Mouse (Mus musculus): ENCODE results near the gene Prrxl1.

The Prrxl1 gene

GRCm38 (mm10) chr14:32628584-32628983 lies 29.4 kb downstream of the Prrxl1 start:
- DNase-seq: no peak

- no peak for DNase-seq
Measured at GRCm38 (mm10) chr14:32632908-32633600, 33.8 kb downstream of the Prrxl1 start.

GRCm38 (mm10) chr14:32634015-32634682 lies 34.9 kb downstream of the Prrxl1 start:
- no peak for DNase-seq

GRCm38 (mm10) chr14:32638485-32638884 lies 39.3 kb downstream of the Prrxl1 start:
- DNase-seq: no peak

- no peak for DNase-seq
Measured at GRCm38 (mm10) chr14:32659781-32660180, 60.6 kb downstream of the Prrxl1 start.

GRCm38 (mm10) chr14:32663099-32663498 lies 63.9 kb downstream of the Prrxl1 start:
- no peak for DNase-seq

- DNase-seq: no peak
Measured at GRCm38 (mm10) chr14:32673178-32673577, 74.0 kb downstream of the Prrxl1 start.

- DNase-seq: no peak
Measured at GRCm38 (mm10) chr14:32678565-32678964, 79.4 kb downstream of the Prrxl1 start.

GRCm38 (mm10) chr14:32681603-32682002 lies 82.4 kb downstream of the Prrxl1 start:
- no peak for DNase-seq

- no peak for DNase-seq
Measured at GRCm38 (mm10) chr14:32682536-32682935, 83.3 kb downstream of the Prrxl1 start.

GRCm38 (mm10) chr14:32683251-32683838 lies 84.1 kb downstream of the Prrxl1 start:
- DNase-seq: peak in 1 of 2 experiments; percentile 27

- no peak for DNase-seq
Measured at GRCm38 (mm10) chr14:32683982-32684734, 85.0 kb downstream of the Prrxl1 start.

- no peak for DNase-seq
Measured at GRCm38 (mm10) chr14:32684735-32685105, 85.5 kb downstream of the Prrxl1 start.

- DNase-seq: peak in 1 of 2 experiments; percentile 2
Measured at GRCm38 (mm10) chr14:32685124-32685826, 86.1 kb downstream of the Prrxl1 start, which contains the start of gene 3425401B19Rik. Gene 3425401B19Rik, minus strand, starts transcription at chr14:32685293.

GRCm38 (mm10) chr14:32695906-32696305 lies 96.7 kb downstream of the Prrxl1 start:
- DNase-seq: no peak

- DNase-seq: no peak
Measured at GRCm38 (mm10) chr14:32696344-32696743, 97.1 kb downstream of the Prrxl1 start.

GRCm38 (mm10) chr14:32697774-32698173 lies 98.6 kb downstream of the Prrxl1 start:
- no peak for DNase-seq

GRCm38 (mm10) chr14:32698556-32698955 lies 99.3 kb downstream of the Prrxl1 start:
- no peak for DNase-seq

Measured in lung, adult 18-20 months (tissue).